Mouse (Mus musculus): ENCODE measurements around the gene Nlrp9c.
"Not testable (repeated sequence)": the region's sequence is repeated elsewhere in the genome, so short reads cannot be mapped to it uniquely, and the experiment has no call there.

The Nlrp9c gene

DNA sequence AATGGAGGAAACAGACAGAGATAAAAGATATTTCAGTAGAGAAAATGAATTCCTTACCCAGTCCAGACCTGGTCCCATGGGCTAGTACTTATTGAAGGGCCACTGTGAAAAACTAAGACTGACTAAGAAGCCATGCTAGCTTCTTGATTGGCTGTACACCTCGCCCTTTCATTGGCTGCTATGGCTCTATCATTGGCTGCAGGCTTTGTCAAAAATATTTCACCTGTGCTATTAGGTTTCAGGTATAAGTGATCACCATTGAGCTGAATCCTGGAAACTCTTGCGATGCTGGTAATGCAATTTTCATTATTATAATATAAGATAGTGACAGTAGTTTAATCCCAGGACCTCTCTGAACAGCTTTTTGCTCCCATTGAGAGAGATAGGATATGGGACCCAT, at the start of gene Nlrp9c:
Gene Nlrp9c (minus strand): TSS at position 101 of the 400 bp plus-strand sequence.
- not testable (repeated sequence) for DNase-seq

DNA sequence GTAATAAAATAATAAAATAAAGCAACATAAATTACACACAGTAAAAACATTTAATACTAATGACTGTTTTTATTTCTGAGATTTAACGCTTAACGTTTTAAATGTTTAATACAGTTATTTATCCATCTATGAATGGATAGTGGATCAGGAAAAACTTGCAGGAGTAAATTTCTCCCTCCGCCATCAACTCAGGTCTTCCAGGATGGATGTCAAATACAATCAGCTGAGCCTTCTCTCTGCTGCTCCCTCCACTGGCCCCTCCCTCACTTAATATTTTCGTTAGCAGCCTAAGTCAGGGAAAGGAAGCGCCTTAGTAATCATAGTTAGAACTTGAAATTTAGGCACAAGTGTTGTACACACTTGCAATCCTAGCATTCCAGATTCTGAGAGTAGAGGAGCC, 31.3 kb upstream of the Nlrp9c start, which contains the start of gene Nlrp4a:
Gene Nlrp4a (plus strand): TSS at position 301 of the 400 bp plus-strand sequence.
- DNase-seq, result no peak

DNA sequence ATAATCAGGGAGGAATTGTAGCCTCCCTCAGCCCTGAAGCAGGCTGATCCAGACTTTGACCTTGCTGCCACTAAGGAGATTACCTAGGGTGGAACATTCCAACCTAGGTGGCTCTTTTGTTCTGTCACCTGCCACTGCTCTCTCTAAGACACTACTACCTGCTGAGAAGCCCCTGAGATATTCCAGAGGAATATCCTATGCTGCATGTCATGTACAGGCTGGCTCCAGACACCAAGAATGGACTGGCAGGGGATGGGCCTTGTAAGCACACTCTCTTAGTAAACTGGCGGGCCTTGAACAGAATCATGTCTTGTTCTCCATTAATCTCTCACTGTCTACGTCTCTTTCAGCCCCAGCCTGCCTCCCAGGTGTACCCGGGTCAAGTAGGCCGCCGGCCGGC, 11.7 kb downstream of the Nlrp9c start:
- DNase-seq, result not testable (repeated sequence)

DNA sequence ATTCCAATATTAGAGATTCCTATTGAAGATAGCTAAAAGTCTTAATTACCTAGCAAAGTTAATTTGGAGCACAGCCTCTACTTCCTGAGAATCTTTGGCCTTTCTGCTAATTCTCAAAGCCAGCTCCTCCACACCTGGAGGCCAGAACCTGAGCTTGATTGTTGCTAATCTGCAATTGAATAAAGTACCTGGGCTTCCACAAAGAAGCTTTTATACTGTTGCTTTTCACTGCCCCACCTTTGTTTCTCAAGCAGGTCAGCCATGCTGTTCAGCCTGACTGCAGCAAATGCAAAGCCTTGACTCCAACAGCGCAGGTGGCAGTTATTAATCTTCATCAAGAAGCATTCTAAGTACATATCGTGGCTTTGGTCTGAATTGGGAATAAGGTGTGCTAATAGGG, 12.4 kb downstream of the Nlrp9c start:
- not testable (repeated sequence) for DNase-seq

- not testable (repeated sequence) for DNase-seq
Observed at GRCm38 (mm10) chr7:26386691-26387090, 16.8 kb downstream of the Nlrp9c start.

DNA sequence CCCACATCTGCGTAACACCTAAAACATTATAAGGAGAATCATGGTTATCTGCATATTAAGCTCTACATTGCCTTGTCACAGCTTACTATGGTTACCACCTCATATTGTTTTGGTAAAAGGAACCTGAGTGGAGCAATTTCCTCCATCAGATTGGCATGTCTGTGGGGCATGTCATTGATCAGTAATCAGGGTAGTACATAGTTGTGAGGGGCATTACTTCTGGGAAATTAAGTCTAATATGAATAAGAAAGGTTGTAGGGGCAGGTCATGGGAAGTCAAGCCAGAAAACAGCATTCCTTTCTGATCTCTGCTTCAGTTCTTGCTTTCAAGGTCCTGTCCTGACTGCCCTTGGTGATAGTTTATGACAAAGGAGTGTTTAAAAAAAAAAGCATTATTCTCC, 22.7 kb downstream of the Nlrp9c start:
- DNase-seq, result no peak

DNA sequence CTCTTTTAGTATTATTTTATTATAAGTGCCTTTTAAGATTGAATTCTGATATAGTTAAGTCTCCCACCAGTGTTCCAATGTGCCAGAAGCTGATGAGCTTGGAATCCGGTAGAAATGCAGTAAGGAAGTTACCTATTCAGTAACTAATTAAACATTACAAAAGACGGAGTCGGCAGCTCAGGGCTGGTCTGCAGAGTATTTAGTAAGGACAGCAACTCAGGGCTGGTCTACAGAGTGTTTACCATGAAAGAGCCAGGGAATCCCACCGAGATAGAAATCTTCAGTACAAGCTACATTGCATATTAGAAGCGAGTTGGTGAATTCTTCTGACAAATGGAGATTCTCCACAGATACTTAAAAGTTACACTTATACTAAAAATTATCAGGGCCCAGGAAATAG, 30.3 kb downstream of the Nlrp9c start:
- not testable (repeated sequence) for DNase-seq

DNA sequence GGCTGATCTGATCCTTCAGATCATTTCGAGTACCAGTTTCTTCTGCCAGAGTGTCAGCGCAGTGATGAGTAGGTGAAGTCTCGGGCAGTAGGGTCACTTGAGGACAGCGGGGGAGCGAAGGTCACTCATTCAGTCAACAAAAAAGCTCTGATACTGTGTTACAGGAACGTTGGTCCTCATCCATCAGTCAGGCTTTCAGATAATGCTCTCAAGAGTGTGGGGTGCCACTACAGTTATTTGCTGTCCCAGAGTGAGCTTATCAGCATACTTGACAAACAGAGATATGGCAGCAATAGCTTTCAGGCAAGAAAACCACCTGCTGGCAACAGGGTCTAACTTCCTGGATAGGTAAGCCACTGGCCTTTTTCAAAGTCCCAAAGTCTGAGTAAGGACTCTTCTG, 46.8 kb downstream of the Nlrp9c start:
- DNase-seq, result not testable (repeated sequence)

DNA sequence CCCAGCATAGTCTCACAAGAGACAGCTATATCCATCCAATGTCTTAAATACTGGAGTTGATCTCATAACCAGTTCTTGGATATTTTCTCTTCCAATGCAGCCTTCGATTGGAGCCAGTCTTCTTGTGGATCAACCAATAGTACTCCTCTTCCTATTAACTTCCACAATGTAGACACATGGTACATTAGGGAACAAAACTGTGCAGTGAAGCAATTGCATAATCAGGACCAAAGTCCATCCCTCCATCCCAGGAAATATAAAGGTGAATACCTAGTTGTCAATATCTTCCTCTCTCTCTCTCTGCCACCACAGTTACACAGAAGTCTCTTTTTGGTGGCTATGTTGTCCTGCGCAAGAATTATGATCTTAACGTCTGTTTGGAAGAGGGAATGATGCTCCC, 51.2 kb downstream of the Nlrp9c start:
- not testable (repeated sequence) for DNase-seq

- not testable (repeated sequence) for DNase-seq
Observed at GRCm38 (mm10) chr7:26350177-26350576, 53.3 kb downstream of the Nlrp9c start.

DNA sequence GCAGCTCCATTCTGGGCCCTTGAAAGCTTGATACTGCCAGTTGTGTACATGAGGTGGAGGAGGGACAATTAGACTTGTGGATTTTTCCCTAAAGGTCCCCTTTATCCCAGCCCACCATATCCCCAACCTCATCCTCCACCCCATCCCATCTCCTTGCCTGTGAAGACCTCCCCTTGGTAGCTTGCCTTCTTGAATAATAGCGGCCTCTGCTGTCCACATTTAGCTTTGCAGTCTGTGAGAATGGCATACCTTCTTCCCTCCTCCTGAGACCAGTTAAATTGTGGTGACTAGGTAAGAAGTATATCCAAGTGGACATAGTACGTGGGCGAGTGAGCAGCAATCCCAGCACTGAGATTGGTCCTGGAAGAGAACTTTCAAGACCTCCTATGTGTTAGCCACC, 83.1 kb downstream of the Nlrp9c start:
- not testable (repeated sequence) for DNase-seq

DNA sequence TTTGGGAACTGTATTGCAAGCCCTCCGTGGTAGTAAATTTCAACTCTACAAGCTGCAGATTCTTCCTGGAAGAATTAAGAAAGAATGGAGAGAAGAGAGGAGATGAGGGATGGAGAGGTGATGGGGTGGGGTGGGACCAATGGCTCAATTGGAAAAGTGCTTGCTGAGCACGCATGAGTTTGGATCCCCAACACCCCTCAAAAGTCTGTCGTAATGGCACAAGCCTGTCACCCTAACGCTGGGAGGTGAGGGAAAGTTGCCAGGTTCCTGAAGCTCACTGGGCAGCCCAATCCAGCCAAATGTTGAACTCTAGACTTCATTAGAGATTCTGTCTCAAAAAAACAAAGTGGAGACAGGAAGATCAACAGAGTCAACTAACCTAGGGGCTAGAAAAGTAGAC, 87.7 kb downstream of the Nlrp9c start:
- DNase-seq, result not testable (repeated sequence)

GRCm38 (mm10) chr7:26315194-26315593, 88.3 kb downstream of the Nlrp9c start:
- not testable (repeated sequence) for DNase-seq

DNA sequence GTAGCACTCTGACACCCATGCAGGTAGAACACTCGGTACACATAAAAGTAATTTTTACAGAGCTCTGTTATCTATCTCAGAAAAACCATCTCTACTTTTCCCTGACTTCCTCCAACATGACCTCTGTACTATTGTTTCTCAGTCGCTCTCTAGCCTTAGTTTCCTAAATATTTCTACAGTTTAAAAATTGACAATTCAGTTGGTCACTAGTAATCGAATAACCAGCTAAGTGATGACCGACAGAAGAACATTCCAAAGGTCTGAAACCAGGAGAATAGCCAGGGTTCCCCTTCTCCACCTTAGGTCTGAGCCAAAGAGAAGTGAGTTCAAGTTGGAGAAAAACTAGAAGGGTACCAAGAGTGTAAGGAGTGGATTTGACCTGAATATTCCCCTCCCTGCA, 91.7 kb downstream of the Nlrp9c start:
- not testable (repeated sequence) for DNase-seq

DNA sequence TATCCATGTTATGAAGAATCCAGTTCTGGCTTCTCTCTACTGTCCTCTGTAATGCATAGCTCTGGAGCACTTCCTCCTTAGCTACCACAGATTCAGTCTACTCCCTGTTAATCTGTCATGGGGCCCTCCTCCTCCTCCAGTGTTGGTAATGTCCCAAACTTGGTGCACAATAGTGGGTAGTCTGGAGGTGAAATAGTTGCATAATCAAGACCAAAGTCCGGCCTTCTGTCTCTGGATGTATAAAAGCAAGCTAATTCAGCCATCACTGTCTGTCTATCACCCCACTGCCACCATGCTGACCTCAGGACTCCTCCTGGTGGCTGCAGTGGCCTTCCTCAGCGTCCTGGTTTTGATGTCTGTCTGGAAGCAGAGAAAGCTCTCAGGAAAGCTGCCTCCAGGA, 96.6 kb downstream of the Nlrp9c start, which contains the start of gene Cyp2a4:
Gene Cyp2a4 (plus strand): TSS at position 244 of the 400 bp plus-strand sequence.
- not testable (repeated sequence) for DNase-seq

DNA sequence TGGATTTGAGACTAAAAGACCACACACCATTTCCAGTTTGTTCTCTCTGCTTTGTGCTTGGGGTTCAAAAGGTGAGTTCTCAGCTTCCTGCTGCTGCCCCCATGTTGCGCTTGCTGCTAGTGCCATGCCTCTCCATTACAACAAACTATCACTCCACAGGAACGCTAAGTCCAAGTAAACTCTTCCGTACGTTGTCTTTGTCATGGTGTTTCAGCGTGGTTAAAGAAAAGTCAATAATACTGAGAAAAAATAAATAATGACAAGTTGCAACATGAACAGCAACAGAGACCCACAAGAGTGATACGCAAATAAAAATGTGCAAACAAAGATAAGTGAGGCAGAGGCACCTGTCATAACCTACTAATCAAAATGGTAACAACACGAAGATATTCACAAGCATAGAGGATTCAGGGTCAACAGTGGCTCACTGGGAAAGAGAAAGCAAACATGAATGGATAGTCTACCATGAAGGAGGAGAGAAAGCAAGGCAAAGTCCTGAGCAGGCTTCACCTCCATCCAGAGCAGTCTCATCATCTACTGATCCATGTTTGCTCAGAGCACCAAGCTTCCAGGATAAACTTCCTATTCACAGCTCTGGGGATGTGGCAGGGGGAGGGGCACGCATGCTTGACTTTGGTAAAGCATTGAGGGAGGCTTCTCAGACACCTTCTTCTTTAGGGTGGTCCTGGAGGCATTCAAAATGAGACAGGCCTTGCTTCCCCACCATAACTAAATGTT, 99.9 kb downstream of the Nlrp9c start:
- DNase-seq, result not testable (repeated sequence)

All from cerebellum, adult 11-12 months (tissue).